Mouse (Mus musculus): ENCODE data around the gene Rad9b. TPM values are rescaled to one million over a fixed set of nuclear protein-coding genes. Genes with fewer than 3 reads are reported as not detected.

Gene Rad9b
- polyA plus RNA-seq, 1 experiment from 2014 or later = 19.2 TPM

Other genes starting within 250 kb of the Rad9b start
- not detected in 2 replicates for gene Ccdc63, start 213.4 kb downstream of the Rad9b start, polyA plus RNA-seq (2015; fragmentation: Nextera tagmentation; extraction: Ambion mirVana)
- 252 and 264 TPM in 2 replicates for gene Ppp1cc, start 196.0 kb downstream of the Rad9b start, polyA plus RNA-seq (2015; fragmentation: Nextera tagmentation; extraction: Ambion mirVana)
- 1.2 and 1.7 TPM in 2 replicates for gene Hvcn1, start 147.4 kb downstream of the Rad9b start, polyA plus RNA-seq (2015; fragmentation: Nextera tagmentation; extraction: Ambion mirVana)
- 3.6 and 4.8 TPM in 2 replicates for gene Tctn1, start 89.8 kb downstream of the Rad9b start, polyA plus RNA-seq (2015; fragmentation: Nextera tagmentation; extraction: Ambion mirVana)
- 8.2 and 8.5 TPM in 2 replicates for gene Pptc7, start 69.9 kb downstream of the Rad9b start, polyA plus RNA-seq (2015; fragmentation: Nextera tagmentation; extraction: Ambion mirVana)
- gene Vps29, start 136 bp upstream of the Rad9b start, polyA plus RNA-seq (2015; fragmentation: Nextera tagmentation; extraction: Ambion mirVana) = 264 and 288 TPM in 2 replicates
- gene Gpn3, start 17.6 kb upstream of the Rad9b start, polyA plus RNA-seq (2015; fragmentation: Nextera tagmentation; extraction: Ambion mirVana) = 50.0 and 57.0 TPM in 2 replicates
- 122 and 124 TPM in 2 replicates for gene Fam216a, start 18.1 kb upstream of the Rad9b start, polyA plus RNA-seq (2015; fragmentation: Nextera tagmentation; extraction: Ambion mirVana)
- gene Arpc3, start 37.6 kb upstream of the Rad9b start, polyA plus RNA-seq (2015; fragmentation: Nextera tagmentation; extraction: Ambion mirVana) = 161 and 219 TPM in 2 replicates
- gene Anapc7, start 67.5 kb upstream of the Rad9b start, polyA plus RNA-seq (2015; fragmentation: Nextera tagmentation; extraction: Ambion mirVana) = 52.2 and 52.5 TPM in 2 replicates
- gene Atp2a2, start 148.0 kb upstream of the Rad9b start, polyA plus RNA-seq (2015; fragmentation: Nextera tagmentation; extraction: Ambion mirVana) = 39.6 and 42.8 TPM in 2 replicates

Data from forebrain, embryonic 16.5 days (tissue).